Mouse (Mus musculus): ENCODE measurements at regions not wholly inside any gene's neighbourhood (a gene's known extent, or its start where the extent isn't known, plus 50 kb on each side); places are given as distances from the start of the nearest gene placed in this dataset.

GRCm38 (mm10) chr10:40998799-40999198 is 73.3 kb downstream of the Gpr6 start:
- H3K4me3 ChIP-seq (replicated peaks) = no peak overlapping the region
- 63% methylated on average over 11 of the region's 11 CpGs for WGBS
- H3K27ac ChIP-seq (replicated peaks) = peak overlapping the region; percentile 34; the same call in 1 of the 2 replicates
- no peak for ATAC-seq (ENCODE audit: low FRiP score)
- H3K4me2 ChIP-seq = no peak overlapping the region
- no peaks in the 10 kb centered on the region for H3K27me3 ChIP-seq (replicated peaks)
- peaks cover 8% of the 10 kb centered on the region for H3K4me1 ChIP-seq
- no peaks in the 10 kb centered on the region for H3K9me3 ChIP-seq (replicated peaks)
- H3K36me3 ChIP-seq = no peaks in the 10 kb centered on the region
- H3K9ac ChIP-seq (replicated peaks) = no peak overlapping the region

DNA sequence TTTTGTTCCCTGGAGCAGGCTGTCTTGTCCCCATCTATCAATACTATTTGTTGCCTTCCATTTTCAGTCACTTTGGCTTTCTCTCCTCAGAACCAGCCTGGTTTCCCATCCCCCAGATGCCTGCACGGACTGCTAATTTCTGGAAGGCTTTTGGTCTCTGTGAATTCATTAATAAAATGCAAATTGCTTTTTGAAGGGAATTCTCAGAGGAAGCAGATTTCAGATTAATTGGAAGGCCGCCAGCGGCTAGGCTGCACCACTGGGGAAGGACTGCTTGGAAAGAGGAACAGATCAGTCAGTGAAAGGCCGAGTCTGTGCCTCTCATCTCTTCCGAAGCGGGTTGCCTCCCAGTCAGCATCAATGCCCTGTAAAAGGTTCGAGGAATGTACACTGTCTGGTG is 73.8 kb downstream of the Gpr6 start:
- H3K4me1 ChIP-seq = peaks cover 8% of the 10 kb centered on the region
- H3K27ac ChIP-seq (replicated peaks) = peak overlapping the region; percentile 34; the same call in 1 of the 2 replicates
- H3K9me3 ChIP-seq (replicated peaks) = no peaks in the 10 kb centered on the region
- no peaks in the 10 kb centered on the region for H3K36me3 ChIP-seq
- no peak overlapping the region for H3K9ac ChIP-seq (replicated peaks)
- H3K4me3 ChIP-seq (replicated peaks) = no peak overlapping the region
- H3K4me2 ChIP-seq = no peak overlapping the region; the same call in 1 of the 2 replicates
- H3K27me3 ChIP-seq (replicated peaks) = no peaks in the 10 kb centered on the region
- peak; percentile 67; the same call in 1 of the 2 replicates for ATAC-seq (ENCODE audit: low FRiP score)
- WGBS = 23% methylated on average over 7 of the region's 7 CpGs

DNA sequence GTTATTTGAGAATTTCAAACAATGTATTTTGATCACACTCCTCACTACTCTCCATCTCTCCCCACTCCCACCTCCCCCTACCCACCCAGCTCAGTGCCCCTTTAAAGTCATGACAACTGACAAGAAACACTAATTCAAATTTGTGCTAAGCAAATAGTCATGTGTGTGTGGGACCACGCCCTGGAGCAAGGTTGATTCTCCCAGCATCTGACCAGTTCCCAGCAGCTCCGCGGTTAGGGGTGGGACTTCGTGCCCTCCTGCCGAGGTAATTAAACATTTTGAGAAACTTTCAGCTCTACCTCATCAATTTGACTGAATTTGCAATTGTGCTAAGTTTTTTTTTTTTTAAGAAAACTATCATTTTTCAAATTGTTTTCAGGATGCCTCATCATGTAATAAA is 74.5 kb downstream of the Gpr6 start:
- Histone ChIP-seq H3K9ac (replicated peaks) (no peak overlapping the region), H3K4me1 (peaks cover 8% of the 10 kb centered on the region), H3K4me2 (no peak overlapping the region), H3K4me3 (replicated peaks) (no peak overlapping the region), H3K27ac (replicated peaks) (no peak overlapping the region), H3K9me3 (replicated peaks) (no peaks in the 10 kb centered on the region), H3K27me3 (replicated peaks) (no peaks in the 10 kb centered on the region), H3K36me3 (no peaks in the 10 kb centered on the region)
- WGBS = 54% methylated on average over 5 of the region's 5 CpGs
- ATAC-seq (ENCODE audit: low FRiP score) = no peak

Measured in neural tube, embryonic 15.5 days (tissue).